Mouse (Mus musculus): ENCODE data around the gene Gnpat.
A peak's percentile ranks its signal among the peaks of the same experiment; 100 is the strongest.
"Not testable (repeated sequence)": the region's sequence is repeated elsewhere in the genome, so short reads cannot be mapped to it uniquely, and the experiment has no call there.

The Gnpat gene

DNA sequence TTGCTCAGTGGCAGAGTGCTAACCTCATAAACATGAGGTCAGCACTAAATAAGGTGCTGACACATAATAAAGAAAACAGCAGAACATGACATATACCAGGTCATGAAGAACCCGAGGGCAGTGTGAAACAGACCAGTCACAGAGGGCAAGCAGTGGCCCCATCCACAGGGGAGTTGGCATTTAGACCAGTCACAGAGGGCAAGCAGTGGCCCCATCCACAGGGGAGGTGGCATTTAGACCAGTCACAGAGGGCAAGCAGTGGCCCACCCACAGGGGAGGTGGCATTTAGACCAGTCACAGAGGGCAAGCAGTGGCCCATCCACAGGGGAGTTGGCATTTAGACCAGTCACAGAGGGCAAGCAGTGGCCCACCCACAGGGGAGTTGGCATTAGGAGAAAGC lies 19.9 kb upstream of the Gnpat start:
- DNase-seq (ENCODE audit: low read depth, low spot score), result not testable (repeated sequence)

GRCm38 (mm10) chr8:124845131-124845530 lies 17.7 kb upstream of the Gnpat start:
- DNase-seq (ENCODE audit: low read depth, low spot score), result peak; percentile 49

- no peak for DNase-seq (ENCODE audit: low read depth, low spot score)
These were observed 17.3 kb upstream of the Gnpat start for GRCm38 (mm10) chr8:124845573-124845972.

- DNase-seq (ENCODE audit: low read depth, low spot score), result no peak
These were observed 9.3 kb upstream of the Gnpat start for GRCm38 (mm10) chr8:124853511-124853910.

- no peak for DNase-seq (ENCODE audit: low read depth, low spot score)
These were observed 3.4 kb upstream of the Gnpat start for GRCm38 (mm10) chr8:124859466-124859865.

GRCm38 (mm10) chr8:124860188-124860587 lies 2.6 kb upstream of the Gnpat start:
- no peak for DNase-seq (ENCODE audit: low read depth, low spot score)

DNA sequence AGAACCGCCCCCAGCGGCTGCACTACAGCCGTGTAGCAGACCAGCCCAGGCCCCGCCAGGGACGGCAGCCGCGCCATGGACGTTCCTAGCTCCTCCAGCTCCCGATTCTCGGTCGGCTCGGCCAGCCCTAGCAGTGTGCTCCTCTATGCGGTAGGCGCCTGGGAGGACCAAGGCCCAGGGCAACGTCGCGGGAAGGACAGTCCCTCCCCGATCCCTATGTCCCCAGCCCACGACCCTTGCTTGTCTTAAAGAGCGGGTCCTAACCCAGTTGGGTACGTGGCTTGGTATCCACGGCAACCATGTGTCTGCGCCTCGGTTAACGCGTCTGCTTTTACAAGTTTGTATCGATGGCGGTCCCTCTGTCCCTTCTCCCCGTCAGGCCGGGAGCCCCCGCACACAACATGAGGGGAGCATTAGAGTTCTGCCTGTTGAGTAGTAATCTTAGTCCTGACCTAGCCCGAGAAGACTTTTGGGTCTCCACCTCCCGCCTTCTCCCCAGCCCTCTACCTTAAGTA lies 387 bp downstream of the Gnpat start:
- DNase-seq (ENCODE audit: low read depth, low spot score), result no peak

DNA sequence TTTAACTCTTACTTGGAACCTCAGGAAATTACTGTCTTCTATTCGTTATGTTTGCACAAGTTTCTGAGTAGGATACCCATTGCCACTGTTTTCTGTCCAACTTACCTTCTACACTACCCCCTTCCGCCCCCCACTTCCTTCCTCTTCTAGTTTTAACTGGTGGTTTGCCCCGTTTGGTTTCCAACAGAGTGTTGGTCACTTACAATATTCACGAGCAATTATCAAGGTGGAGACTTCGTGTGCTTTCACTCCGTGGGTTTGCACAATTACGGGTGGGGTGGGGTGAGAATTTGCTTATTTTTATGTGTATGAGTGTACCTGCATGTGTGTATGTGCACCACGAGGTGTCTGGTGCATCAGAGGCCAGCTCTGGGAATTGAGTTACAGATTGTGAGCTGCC lies 896 bp downstream of the Gnpat start:
- DNase-seq (ENCODE audit: low read depth, low spot score), result no peak

DNA sequence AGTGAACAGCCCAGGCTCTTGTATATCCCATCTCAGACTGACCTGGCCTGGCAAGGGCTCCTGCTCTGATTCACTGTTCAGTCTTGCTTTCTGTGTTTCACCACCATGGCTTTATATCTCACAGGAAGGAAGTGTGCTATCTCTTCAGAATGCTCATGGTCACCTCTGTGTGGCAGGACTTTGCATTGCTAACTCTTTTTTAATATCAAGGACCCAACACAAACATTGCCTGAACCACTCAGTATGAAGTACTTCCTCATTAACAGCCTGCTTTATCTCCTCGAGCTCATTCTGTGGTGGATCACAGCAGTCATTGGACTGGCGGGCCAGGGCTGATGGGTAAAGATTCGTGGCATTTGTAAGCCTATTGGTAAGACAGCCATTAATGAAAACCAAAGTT lies 3.8 kb downstream of the Gnpat start:
- DNase-seq (ENCODE audit: low read depth, low spot score), result no peak

DNA sequence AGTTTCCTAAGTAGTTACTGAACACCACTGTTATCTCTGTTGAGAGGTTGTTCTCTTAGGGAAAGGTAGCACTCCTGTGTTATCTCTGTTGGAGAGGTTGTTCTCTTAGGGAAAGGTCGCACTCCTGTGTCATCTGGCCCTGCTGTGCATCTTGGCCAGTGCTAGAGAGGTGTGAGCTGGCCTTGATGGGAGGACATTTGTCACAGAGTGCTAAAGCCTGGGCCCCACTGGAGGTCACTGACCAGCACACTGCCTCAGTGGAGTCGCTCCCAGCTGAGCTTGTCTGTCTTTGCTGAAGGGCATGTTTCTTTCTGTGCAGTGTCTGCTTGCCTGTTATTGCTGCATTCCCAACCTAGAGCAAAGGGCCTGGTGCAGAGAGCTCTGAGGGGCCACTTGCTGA lies 4.3 kb downstream of the Gnpat start:
- DNase-seq (ENCODE audit: low read depth, low spot score), result no peak

GRCm38 (mm10) chr8:124869708-124870107 lies 6.9 kb downstream of the Gnpat start:
- DNase-seq (ENCODE audit: low read depth, low spot score), result peak; percentile 58

- no peak for DNase-seq (ENCODE audit: low read depth, low spot score)
These were observed 8.6 kb downstream of the Gnpat start for GRCm38 (mm10) chr8:124871474-124871873.

DNA sequence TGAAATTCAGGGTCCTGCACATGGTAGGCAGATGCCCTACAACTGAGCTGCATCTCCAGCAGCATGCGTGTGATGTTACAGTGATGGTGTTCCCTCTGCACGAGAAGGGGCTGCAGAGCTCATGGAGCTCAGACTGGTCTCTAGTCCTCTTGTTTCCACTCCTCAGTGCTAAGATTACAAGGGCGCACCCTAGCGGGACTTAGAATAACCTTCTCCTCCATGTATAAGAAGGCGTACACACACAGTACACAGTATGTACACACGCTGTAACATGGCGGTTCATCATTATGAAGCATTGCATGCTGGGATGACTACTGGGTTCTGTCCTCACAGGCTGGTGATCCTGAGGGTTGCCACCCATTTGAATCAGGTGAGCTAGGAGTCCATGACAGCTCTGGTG lies 9.2 kb downstream of the Gnpat start:
- no peak for DNase-seq (ENCODE audit: low read depth, low spot score)

GRCm38 (mm10) chr8:124872690-124873089 lies 9.9 kb downstream of the Gnpat start:
- no peak for DNase-seq (ENCODE audit: low read depth, low spot score)

DNA sequence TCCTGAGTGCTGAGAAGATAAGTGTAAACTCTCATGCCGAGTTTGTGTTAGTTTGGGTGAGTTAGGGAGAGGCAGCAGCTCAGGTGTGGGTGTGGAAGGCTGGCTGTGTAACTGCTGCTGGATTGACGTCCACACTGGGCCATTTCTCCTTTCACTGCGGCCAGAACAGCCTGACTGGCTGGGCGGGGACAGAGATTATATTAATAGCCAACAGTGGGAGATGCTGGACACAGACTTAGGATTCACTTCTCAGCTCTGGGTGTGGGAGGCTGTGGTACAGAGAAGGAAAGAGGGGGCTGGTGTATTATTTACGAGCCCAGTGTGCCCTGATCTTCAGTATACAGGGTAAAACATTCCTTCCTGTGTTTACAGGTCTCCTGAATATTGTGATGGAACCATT lies 15.3 kb downstream of the Gnpat start:
- no peak for DNase-seq (ENCODE audit: low read depth, low spot score)

- DNase-seq (ENCODE audit: low read depth, low spot score), result no peak
These were observed 16.2 kb downstream of the Gnpat start for GRCm38 (mm10) chr8:124878946-124879526.

DNA sequence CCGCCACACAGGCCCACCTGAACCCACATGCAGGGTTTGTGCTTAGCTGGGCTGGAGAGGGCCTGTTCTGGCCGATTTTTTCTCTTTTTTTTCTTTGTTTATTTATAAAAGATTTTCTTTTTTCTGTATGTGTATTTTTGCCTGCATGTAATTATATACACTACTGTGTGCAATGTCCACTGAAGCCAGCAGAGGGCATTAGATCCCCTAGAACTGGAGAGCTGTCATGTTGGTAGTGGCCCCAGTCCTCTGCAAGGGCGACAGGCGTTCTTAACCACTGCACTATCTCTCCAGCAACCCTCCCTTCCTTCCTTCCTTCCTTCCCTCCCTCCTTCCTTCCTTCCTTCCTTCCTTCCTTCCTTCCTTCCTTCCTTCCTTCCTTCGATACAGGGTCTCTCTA lies 25.6 kb downstream of the Gnpat start:
- no peak for DNase-seq (ENCODE audit: low read depth, low spot score)

- DNase-seq (ENCODE audit: low read depth, low spot score), result no peak
These were observed 29.8 kb downstream of the Gnpat start for GRCm38 (mm10) chr8:124892596-124892995.

DNA sequence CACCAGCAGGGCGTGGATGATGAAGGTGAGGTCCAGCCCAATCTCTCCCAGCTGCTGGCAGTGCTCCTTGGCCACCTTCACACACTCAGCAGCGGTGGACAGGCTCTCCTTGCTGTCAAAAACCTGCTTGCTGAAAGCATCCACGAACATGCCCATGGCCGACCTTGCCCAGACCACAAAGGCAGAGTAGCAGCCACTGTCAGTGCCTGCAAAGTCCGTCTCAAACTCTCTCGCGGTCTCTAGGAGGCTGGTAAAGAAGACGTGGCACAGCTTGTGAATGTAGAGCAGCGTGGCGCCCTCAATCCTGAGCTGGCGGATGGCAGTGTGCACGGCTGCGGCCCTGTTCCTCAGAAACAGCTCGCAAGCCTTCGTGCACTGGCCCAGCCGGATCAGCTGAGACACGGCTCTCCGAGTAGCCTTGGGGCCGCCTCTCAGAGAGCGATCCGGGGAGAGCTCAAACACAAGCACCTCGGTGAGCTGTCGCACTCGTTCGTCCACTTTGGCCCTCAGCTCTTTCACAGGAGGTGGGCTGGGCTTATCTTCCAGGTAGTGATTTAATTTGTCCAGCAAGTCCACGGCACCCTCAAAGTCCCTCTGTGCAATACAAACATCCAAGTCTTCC lies 33.3 kb downstream of the Gnpat start:
- no peak for DNase-seq (ENCODE audit: low read depth, low spot score)

- DNase-seq (ENCODE audit: low read depth, low spot score), result peak; percentile 65
These were observed 34.0 kb downstream of the Gnpat start for GRCm38 (mm10) chr8:124896632-124897385.

- peak; percentile 97 for DNase-seq (ENCODE audit: low read depth, low spot score)
These were observed 34.8 kb downstream of the Gnpat start, which contains the start of the genes Exoc8 and Sprtn for GRCm38 (mm10) chr8:124897386-124898250. Exoc8 (minus strand) TSS chr8:124897705. Sprtn (plus strand) TSS chr8:124897886.
